Mouse (Mus musculus) forebrain, postnatal 0 days (tissue): Measurements from ENCODE around the gene Thra. TPM values are rescaled to one million over a fixed set of nuclear protein-coding genes. Genes with fewer than 3 reads are reported as not detected.

Experiments
- ATAC-seq: fragments of 200-750 bp; cut with Nextera tagmentation; 2 replicates; pipeline ENCODE4 v1.8.0; 2017; ENCODE audit warnings: mild to moderate bottlenecking, moderate library complexity
- DNase-seq: peaks from one replicate; pipeline ENCODE4 v3.0.0-alpha.2; 2015
- H3K27ac ChIP-seq: fragments of 300-500 bp; sonication (generic); 2 replicates; pipeline ENCODE4 v1.5.1; 2014; ENCODE audit warnings: low read depth, mild to moderate bottlenecking, antibody characterized with exemption, low read length, moderate library complexity, mixed read lengths
- H3K27me3 ChIP-seq: fragments of 300-500 bp; sonication (generic); 2 replicates; pipeline ENCODE4 v1.6.1; 2014; ENCODE audit warnings: mild to moderate bottlenecking, low read length, mixed read lengths; ENCODE audit not compliant: insufficient read depth
- H3K36me3 ChIP-seq: fragments of 300-500 bp; sonication (generic); 2 replicates; pipeline ENCODE4 v1.6.1; 2014; ENCODE audit warnings: mild to moderate bottlenecking, moderate library complexity; ENCODE audit not compliant: insufficient read depth
- H3K4me1 ChIP-seq: fragments of 300-500 bp; sonication (generic); 2 replicates; pipeline ENCODE4 v1.6.1; 2014; ENCODE audit warnings: antibody characterized with exemption; ENCODE audit not compliant: insufficient read depth
- H3K4me2 ChIP-seq: fragments of 300-500 bp; sonication (generic); 2 replicates; pipeline ENCODE4 v1.6.1; 2014; ENCODE audit warnings: low read depth, mild to moderate bottlenecking, moderate library complexity
- H3K4me3 ChIP-seq: fragments of 300-500 bp; sonication (generic); 2 replicates; pipeline ENCODE4 v1.5.1; 2014; ENCODE audit warnings: low read depth, low read length, mixed read lengths
- H3K9ac ChIP-seq: fragments of 300-500 bp; sonication (generic); 2 replicates; pipeline ENCODE4 v1.6.1; 2014; ENCODE audit warnings: mild to moderate bottlenecking
- H3K9me3 ChIP-seq: fragments of 300-500 bp; sonication (generic); 2 replicates; pipeline ENCODE4 v1.6.1; 2016; ENCODE audit warnings: low read length
- CTCF ChIP-seq: sonication (generic); IDR thresholded peaks from 2 replicates; pipeline ENCODE4 v1.5.1; 2016; ENCODE audit warnings: antibody characterized with exemption, control low read depth, low read depth
- WGBS: fragments of 180-500 bp; shearing (Covaris S2); extraction: QIAGEN DNeasy Blood & Tissue Kit; methylation state at CpG from one replicate; pipeline ENCODE4 v1.1.7; 2014; 5-methylcytosine and 5-hydroxymethylcytosine counted together
- polyA plus RNA-seq: library from polyadenylated mRNA; unstranded; fragments of >200 nt; fragmentation: Nextera tagmentation; extraction: Ambion mirVana; gene quantifications from 2 replicates; pipeline ENCODE4 v1.2.1, GENCODE M21; 2015
- total RNA-seq: library from RNA; depleted of rRNA; stranded (reverse); fragments of >200 nt; gene quantifications from 2 replicates; pipeline ENCODE4 v1.2.3, GENCODE M21; 2014

Thra gene
- total and polyA plus RNA-seq, 2 experiments from 2014 or later: 233 to 1,003 TPM

GRCm38 (mm10) chr11:98785772-98786281 is 45.4 kb downstream of the Thra start:
- Histone ChIP-seq H3K27me3 (no peaks in the 10 kb centered on the region), H3K36me3 (no peaks in the 10 kb centered on the region), H3K27ac (peak overlapping the region; percentile 83), H3K4me2 (peak overlapping the region; percentile 41), H3K4me3 (peak overlapping the region; percentile 3), H3K9me3 (no peaks in the 10 kb centered on the region), H3K4me1 (peaks cover 31% of the 10 kb centered on the region), H3K9ac (peak overlapping the region; percentile 37)
- WGBS: 7% methylated on average over 12 of the region's 12 CpGs
- peak; percentile 76 for TF ChIP-seq CTCF
- ATAC-seq: peak; percentile 19; the same call in 1 of the 2 replicates
- DNase-seq: peak; percentile 82

GRCm38 (mm10) chr11:98786359-98787214 is 46.1 kb downstream of the Thra start:
- H3K9me3 ChIP-seq: no peaks in the 10 kb centered on the region
- peak; percentile 38 for ATAC-seq
- peak overlapping the region; percentile 41 for H3K4me2 ChIP-seq
- H3K9ac ChIP-seq: peak overlapping the region; percentile 37
- H3K27ac ChIP-seq: peak overlapping the region; percentile 83
- H3K36me3 ChIP-seq: no peaks in the 10 kb centered on the region
- H3K27me3 ChIP-seq: no peaks in the 10 kb centered on the region
- peak; percentile 88 for TF ChIP-seq CTCF
- peaks cover 29% of the 10 kb centered on the region for H3K4me1 ChIP-seq
- H3K4me3 ChIP-seq: peak overlapping the region; percentile 3
- 2% methylated on average over 15 of the region's 15 CpGs for WGBS
- DNase-seq: peak; percentile 96

- WGBS: 39% methylated on average over 7 of the region's 7 CpGs
- Histone ChIP-seq H3K4me2 (peak overlapping the region; percentile 41), H3K36me3 (no peaks in the 10 kb centered on the region), H3K4me3 (no peak overlapping the region), H3K27ac (no peak overlapping the region), H3K27me3 (no peaks in the 10 kb centered on the region), H3K4me1 (peaks cover 22% of the 10 kb centered on the region), H3K9me3 (no peaks in the 10 kb centered on the region), H3K9ac (no peak overlapping the region)
- ATAC-seq: no peak
- no peak for TF ChIP-seq CTCF
- DNase-seq: no peak
Measured at GRCm38 (mm10) chr11:98787229-98787628, 46.8 kb downstream of the Thra start.

- H3K27ac ChIP-seq: no peak overlapping the region
- no peak for ATAC-seq
- DNase-seq: peak; percentile 31
- H3K4me3 ChIP-seq: no peak overlapping the region
- H3K9ac ChIP-seq: no peak overlapping the region
- no peaks in the 10 kb centered on the region for H3K27me3 ChIP-seq
- 84% methylated on average over 1 of the region's 1 CpGs for WGBS
- peak; percentile 59 for TF ChIP-seq CTCF
- H3K4me2 ChIP-seq: no peak overlapping the region
- H3K36me3 ChIP-seq: no peaks in the 10 kb centered on the region
- H3K9me3 ChIP-seq: no peaks in the 10 kb centered on the region
- peaks cover 18% of the 10 kb centered on the region for H3K4me1 ChIP-seq
Measured at GRCm38 (mm10) chr11:98787691-98788090, 47.3 kb downstream of the Thra start.

GRCm38 (mm10) chr11:98788139-98788538 is 47.7 kb downstream of the Thra start:
- Histone ChIP-seq H3K36me3 (no peaks in the 10 kb centered on the region), H3K4me3 (no peak overlapping the region), H3K27me3 (no peaks in the 10 kb centered on the region), H3K9me3 (no peaks in the 10 kb centered on the region), H3K4me1 (peaks cover 13% of the 10 kb centered on the region), H3K4me2 (0 out of 2 replicates have a peak overlapping the region, but pooled peaks have one; percentile 98), H3K27ac (0 out of 2 replicates have a peak overlapping the region, but pooled peaks have one; percentile 64), H3K9ac (0 out of 2 replicates have a peak overlapping the region, but pooled peaks have one; percentile 25)
- DNase-seq (no peak), ATAC-seq (no peak)
- WGBS: 89% methylated on average over 5 of the region's 5 CpGs
- no peak for TF ChIP-seq CTCF

- H3K27me3 ChIP-seq: no peaks in the 10 kb centered on the region
Measured at GRCm38 (mm10) chr11:98788550-98789218, 48.2 kb downstream of the Thra start.

More at GRCm38 (mm10) chr11:98788550-98789218, 48.2 kb downstream of the Thra start:
- Histone ChIP-seq H3K4me3 (peak overlapping the region; percentile 41), H3K4me1 (peaks cover 12% of the 10 kb centered on the region; the same call in 1 of the 2 replicates), H3K9me3 (no peaks in the 10 kb centered on the region), H3K27ac (peak overlapping the region; percentile 64), H3K9ac (peak overlapping the region; percentile 40; the same call in 1 of the 2 replicates), H3K36me3 (no peaks in the 10 kb centered on the region), H3K4me2 (peak overlapping the region; percentile 98)
- ATAC-seq: peak; percentile 91
- peak; percentile 89 for DNase-seq
- WGBS: 9% methylated on average over 18 of the region's 18 CpGs
- TF ChIP-seq CTCF: peak; percentile 85
